20 mouse cellular contexts compared by ENCODE assay signal in the genomic region with DNA sequence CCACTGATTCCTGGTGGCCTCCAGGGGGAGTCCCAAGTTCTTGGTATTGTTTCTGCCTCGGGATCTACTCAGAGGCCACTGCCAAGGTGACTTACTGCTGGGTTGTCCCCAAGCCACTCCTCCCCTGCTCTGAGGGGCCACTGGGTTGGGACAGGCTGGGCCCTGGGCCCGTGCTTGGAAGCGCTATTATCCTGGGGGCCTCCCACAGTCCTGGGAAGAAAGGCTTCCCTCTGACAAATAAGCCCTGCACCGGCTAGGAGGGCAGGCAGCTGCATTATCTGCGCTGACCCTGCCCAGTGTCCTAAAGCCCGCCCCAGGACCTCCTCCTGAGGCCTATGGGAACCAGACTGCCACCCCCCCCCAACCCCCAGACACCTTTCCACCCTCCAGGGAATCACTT. TPM values are rescaled to one million over a fixed set of nuclear protein-coding genes. Genes with fewer than 3 reads are reported as not detected.
DNase-seq lines count a peak whose midpoint lies in the region; ATAC-seq and TF ChIP-seq lines count a peak whose summit lies in the region.
"Had no signal": no experiment of that assay in that cellular context is flagged by ENCODE, and none has a peak within 500 bp of the region (broad histone marks: within the 10 kb centered on the region; RNA-seq: fewer than 3 reads in every experiment).

No protein-coding gene starts in this region.

- peaks cover 86% of the 10 kb centered on the region for H3K4me1 ChIP-seq in forebrain, embryonic 12.5 days
- H3K4me1 ChIP-seq in forebrain, embryonic 14.5 days (ENCODE audit: control insufficient read depth, insufficient read depth, low read length) = peaks cover 33% of the 10 kb centered on the region
- peaks cover 65% of the 10 kb centered on the region for H3K4me1 ChIP-seq in midbrain, embryonic 11.5 days (ENCODE audit: control insufficient read depth, insufficient read depth, low read length)
- H3K4me1 ChIP-seq in midbrain, postnatal 0 days (ENCODE audit: insufficient read depth, low read length) = 0 out of 2 replicates have a peak, but pooled peaks cover 6% of the 10 kb centered on the region
- H3K4me1 ChIP-seq in forebrain, embryonic 13.5 days = peaks cover 74% of the 10 kb centered on the region
- peaks cover 26% of the 10 kb centered on the region for H3K4me1 ChIP-seq in neural tube, embryonic 14.5 days (ENCODE audit: control insufficient read depth, insufficient read depth, low read length)
- H3K4me1 ChIP-seq: liver, embryonic 15.5 days had no signal

- peaks cover 9% of the 10 kb centered on the region for H3K36me3 ChIP-seq in forebrain, embryonic 12.5 days (replicated peaks)
- H3K36me3 ChIP-seq in forebrain, embryonic 14.5 days (ENCODE audit: control insufficient read depth, insufficient read depth, low read length) = no peaks in the 10 kb centered on the region
- 0 out of 2 replicates have a peak, but pooled peaks cover 3% of the 10 kb centered on the region for H3K36me3 ChIP-seq in midbrain, embryonic 11.5 days (ENCODE audit: control insufficient read depth, insufficient read depth, low read length)
- no peaks in the 10 kb centered on the region for H3K36me3 ChIP-seq in midbrain, postnatal 0 days (ENCODE audit: insufficient read depth, low read length)
- H3K36me3 ChIP-seq in forebrain, embryonic 13.5 days (ENCODE audit: poor library complexity, severe bottlenecking) = peaks cover 8% of the 10 kb centered on the region; the same call in 1 of the 2 replicates
- H3K36me3 ChIP-seq in neural tube, embryonic 14.5 days (ENCODE audit: control insufficient read depth, insufficient read depth, low read length) = no peaks in the 10 kb centered on the region
- H3K36me3 ChIP-seq: liver, embryonic 15.5 days; stomach, embryonic 15.5 days had no signal

- peak overlapping the region; percentile 16 for H3K4me2 ChIP-seq in forebrain, embryonic 12.5 days
- no peak overlapping the region for H3K4me2 ChIP-seq in forebrain, embryonic 14.5 days (ENCODE audit: low read length)
- H3K4me2 ChIP-seq in midbrain, embryonic 11.5 days = peak overlapping the region; percentile 12; the same call in 1 of the 2 replicates
- no peak overlapping the region for H3K4me2 ChIP-seq in midbrain, postnatal 0 days (ENCODE audit: low read depth, low read length, poor library complexity, severe bottlenecking)
- no peak overlapping the region for H3K4me2 ChIP-seq in forebrain, embryonic 13.5 days
- no peak overlapping the region for H3K4me2 ChIP-seq in neural tube, embryonic 14.5 days (ENCODE audit: low read depth, low read length)
- H3K4me2 ChIP-seq: liver, embryonic 15.5 days; stomach, embryonic 15.5 days had no signal

- peak overlapping the region; percentile 33; the same call in 1 of the 2 replicates for H3K9ac ChIP-seq in forebrain, embryonic 12.5 days
- no peak overlapping the region for H3K9ac ChIP-seq in forebrain, embryonic 14.5 days (ENCODE audit: low read length)
- peak overlapping the region; percentile 40 for H3K9ac ChIP-seq in midbrain, embryonic 11.5 days (ENCODE audit: low read length)
- H3K9ac ChIP-seq in midbrain, postnatal 0 days (replicated peaks; ENCODE audit: low read length, poor library complexity, severe bottlenecking) = no peak overlapping the region
- peak overlapping the region; percentile 48; the same call in 1 of the 2 replicates for H3K9ac ChIP-seq in forebrain, embryonic 13.5 days
- no peak overlapping the region for H3K9ac ChIP-seq in neural tube, embryonic 14.5 days (replicated peaks; ENCODE audit: low read depth, low read length)
- H3K9ac ChIP-seq: liver, embryonic 15.5 days; stomach, embryonic 15.5 days had no signal

- WGBS in forebrain, embryonic 12.5 days = 4% methylated on average over 6 of the region's 6 CpGs
- WGBS in forebrain, embryonic 14.5 days = 10% methylated on average over 6 of the region's 6 CpGs
- WGBS in midbrain, embryonic 11.5 days = 9% methylated on average over 6 of the region's 6 CpGs
- WGBS in midbrain, postnatal 0 days = 20% methylated on average over 6 of the region's 6 CpGs
- WGBS in forebrain, embryonic 13.5 days = 15% methylated on average over 6 of the region's 6 CpGs
- WGBS in neural tube, embryonic 14.5 days = 7% methylated on average over 6 of the region's 6 CpGs

- no peak; the same call in 1 of the 2 replicates for ATAC-seq in forebrain, embryonic 12.5 days (ENCODE audit: low FRiP score)
- ATAC-seq in forebrain, embryonic 14.5 days = no peak
- ATAC-seq in midbrain, embryonic 11.5 days (ENCODE audit: low FRiP score) = peak; percentile 65
- ATAC-seq in midbrain, postnatal 0 days (ENCODE audit: low FRiP score) = no peak
- no peak for ATAC-seq in forebrain, embryonic 13.5 days
- ATAC-seq in neural tube, embryonic 14.5 days (ENCODE audit: low read depth) = peak; percentile 25; the same call in 1 of the 2 replicates
- ATAC-seq: lung, postnatal 0 days had no signal

- peak overlapping the region; percentile 36; the same call in 1 of the 2 replicates for H3K27ac ChIP-seq in forebrain, embryonic 12.5 days
- H3K27ac ChIP-seq in forebrain, embryonic 14.5 days (ENCODE audit: low read depth, low read length) = no peak overlapping the region
- H3K27ac ChIP-seq in midbrain, embryonic 11.5 days (ENCODE audit: low read depth, low read length) = peak overlapping the region; percentile 51
- no peak overlapping the region for H3K27ac ChIP-seq in midbrain, postnatal 0 days (ENCODE audit: low read depth, low read length)
- 0 out of 2 replicates have a peak overlapping the region, but pooled peaks have one; percentile 21 for H3K27ac ChIP-seq in forebrain, embryonic 13.5 days
- H3K27ac ChIP-seq in neural tube, embryonic 14.5 days (ENCODE audit: low read depth, low read length) = no peak overlapping the region
- H3K27ac ChIP-seq: liver, embryonic 15.5 days; stomach, embryonic 15.5 days had no signal

- no peaks in the 10 kb centered on the region for H3K9me3 ChIP-seq in forebrain, embryonic 12.5 days
- H3K9me3 ChIP-seq in forebrain, embryonic 14.5 days (replicated peaks; ENCODE audit: control insufficient read depth, low read length) = no peaks in the 10 kb centered on the region
- H3K9me3 ChIP-seq in midbrain, embryonic 11.5 days (ENCODE audit: control insufficient read depth, low read length) = no peaks in the 10 kb centered on the region
- no peaks in the 10 kb centered on the region for H3K9me3 ChIP-seq in midbrain, postnatal 0 days (ENCODE audit: low read length)
- H3K9me3 ChIP-seq in forebrain, embryonic 13.5 days (replicated peaks) = no peaks in the 10 kb centered on the region
- H3K9me3 ChIP-seq in neural tube, embryonic 14.5 days (ENCODE audit: control insufficient read depth, low read length) = no peaks in the 10 kb centered on the region
- H3K9me3 ChIP-seq: liver, embryonic 15.5 days; megakaryocyte, embryonic 14.5 days; stomach, embryonic 15.5 days had no signal

- H3K27me3 ChIP-seq in forebrain, embryonic 12.5 days = no peaks in the 10 kb centered on the region
- H3K27me3 ChIP-seq in forebrain, embryonic 14.5 days (replicated peaks; ENCODE audit: control insufficient read depth, insufficient read depth, low read length) = no peaks in the 10 kb centered on the region
- no peaks in the 10 kb centered on the region for H3K27me3 ChIP-seq in midbrain, embryonic 11.5 days (ENCODE audit: control insufficient read depth, insufficient read depth, low read length)
- no peaks in the 10 kb centered on the region for H3K27me3 ChIP-seq in midbrain, postnatal 0 days (ENCODE audit: insufficient read depth, low read length)
- H3K27me3 ChIP-seq in forebrain, embryonic 13.5 days = no peaks in the 10 kb centered on the region
- H3K27me3 ChIP-seq in neural tube, embryonic 14.5 days (ENCODE audit: control insufficient read depth, insufficient read depth, low read length) = no peaks in the 10 kb centered on the region
- H3K27me3 ChIP-seq: liver, embryonic 15.5 days; stomach, embryonic 15.5 days had no signal

- DNase-seq in forebrain, embryonic 14.5 days (ENCODE audit: low spot score) = no peak
- no peak for DNase-seq in midbrain, embryonic 11.5 days (ENCODE audit: low spot score, missing footprints)
- DNase-seq in midbrain, postnatal 0 days (ENCODE audit: low spot score) = no peak
- no peak for DNase-seq in thymus, postnatal 14 days
- DNase-seq: adrenal gland, adult 2 months; cerebellum, postnatal 10 days; gastrocnemius, postnatal 36 days; heart, postnatal 4 days; kidney, adult 18-20 months; kidney, postnatal 25 days; layer of hippocampus, adult 9-11 months; thymus, postnatal 36 days had no signal

- H3K4me3 ChIP-seq in forebrain, embryonic 12.5 days (replicated peaks) = no peak overlapping the region
- no peak overlapping the region for H3K4me3 ChIP-seq in forebrain, embryonic 14.5 days (ENCODE audit: low read depth, low read length)
- H3K4me3 ChIP-seq in midbrain, embryonic 11.5 days (ENCODE audit: low read depth, low read length) = no peak overlapping the region
- no peak overlapping the region for H3K4me3 ChIP-seq in midbrain, postnatal 0 days (ENCODE audit: low read depth, low read length)
- no peak overlapping the region for H3K4me3 ChIP-seq in forebrain, embryonic 13.5 days
- no peak overlapping the region for H3K4me3 ChIP-seq in neural tube, embryonic 14.5 days (ENCODE audit: low read depth, low read length)
- H3K4me3 ChIP-seq: erythroblast, embryonic 14.5 days; liver, embryonic 15.5 days; megakaryocyte, embryonic 14.5 days; stomach, embryonic 15.5 days had no signal

- no peak for TF ChIP-seq CTCF in midbrain, postnatal 0 days (IDR thresholded peaks at IDR 0.05)

RNA-seq across cellular contexts. Expression of a gene that starts 24.2 kb away (rescaled TPM):
- polyA plus RNA-seq in forebrain, embryonic 12.5 days (2016; fragmentation: Nextera tagmentation; extraction: Ambion mirVana) = 20.3 and 30.2 TPM in 2 replicates
- polyA plus RNA-seq in forebrain, embryonic 14.5 days (2014; fragmentation: Nextera tagmentation; extraction: Ambion mirVana) = 9.3 and 9.6 TPM in 2 replicates
- polyA plus RNA-seq in midbrain, embryonic 11.5 days (2014; fragmentation: Nextera tagmentation; extraction: Ambion mirVana) = 28.8 and 33.7 TPM in 2 replicates
- 149 and 202 TPM in 2 replicates for total RNA-seq in midbrain, postnatal 0 days (2014; rRNA removed)
- 13.6 and 15.6 TPM in 2 replicates for polyA plus RNA-seq in midbrain, postnatal 0 days (2015; fragmentation: Nextera tagmentation; extraction: Ambion mirVana)
- polyA plus RNA-seq in forebrain, embryonic 13.5 days (2015; fragmentation: Nextera tagmentation; extraction: Ambion mirVana) = 10.7 and 12.7 TPM in 2 replicates
- polyA plus RNA-seq in neural tube, embryonic 14.5 days (2014; fragmentation: Nextera tagmentation; extraction: Ambion mirVana) = 19.6 and 24.7 TPM in 2 replicates
- polyA plus RNA-seq: erythroblast, embryonic 14.5 days had no signal

Comparison
In these comparisons a context has a peak if more than half of its experiments do, and no peak if none do; other contexts are left out.
1. ATAC-seq: peak in midbrain, embryonic 11.5 days (single experiment) and neural tube, embryonic 14.5 days (single experiment); none in forebrain, embryonic 12.5 days (single experiment), forebrain, embryonic 14.5 days (single experiment), midbrain, postnatal 0 days (single experiment) and forebrain, embryonic 13.5 days (single experiment).
2. H3K27ac ChIP-seq: peak in forebrain, embryonic 12.5 days (single experiment), midbrain, embryonic 11.5 days (single experiment) and forebrain, embryonic 13.5 days (single experiment); none in forebrain, embryonic 14.5 days (single experiment), midbrain, postnatal 0 days (single experiment) and neural tube, embryonic 14.5 days (single experiment).
3. H3K4me2 ChIP-seq: peak in forebrain, embryonic 12.5 days (single experiment) and midbrain, embryonic 11.5 days (single experiment); none in forebrain, embryonic 14.5 days (single experiment), midbrain, postnatal 0 days (single experiment), forebrain, embryonic 13.5 days (single experiment) and neural tube, embryonic 14.5 days (single experiment).
4. H3K9ac ChIP-seq: peak in forebrain, embryonic 12.5 days (single experiment), midbrain, embryonic 11.5 days (single experiment) and forebrain, embryonic 13.5 days (single experiment); none in forebrain, embryonic 14.5 days (single experiment), midbrain, postnatal 0 days (single experiment) and neural tube, embryonic 14.5 days (single experiment).